Mouse (Mus musculus) forebrain, embryonic 15.5 days (tissue): ENCODE results near the gene H3f3a. TPM values are rescaled to one million over a fixed set of nuclear protein-coding genes. Genes with fewer than 3 reads are reported as not detected.

ENCODE experiments used
- ATAC-seq: fragments of 200-750 bp; cut with Nextera tagmentation; replicated peaks from 2 replicates; pipeline ENCODE4 v1.8.0; 2017; ENCODE audit warnings: mild to moderate bottlenecking, moderate TSS enrichment, moderate library complexity
- H3K27ac ChIP-seq: fragments of 300-500 bp; sonication (generic); replicated peaks from 2 replicates; pipeline ENCODE4 v1.5.1; 2015; ENCODE audit warnings: mild to moderate bottlenecking, inconsistent platforms
- H3K27me3 ChIP-seq: fragments of 300-500 bp; sonication (generic); 2 replicates; pipeline ENCODE4 v1.6.1; 2015; ENCODE audit warnings: inconsistent platforms
- H3K36me3 ChIP-seq: fragments of 300-500 bp; sonication (generic); 2 replicates; pipeline ENCODE4 v1.6.1; 2015; ENCODE audit warnings: mild to moderate bottlenecking, inconsistent platforms
- H3K4me1 ChIP-seq: fragments of 300-500 bp; sonication (generic); 2 replicates; pipeline ENCODE4 v1.6.1; 2015; ENCODE audit warnings: inconsistent platforms
- H3K4me2 ChIP-seq: fragments of 300-500 bp; sonication (generic); replicated peaks from 2 replicates; pipeline ENCODE4 v1.6.1; 2015; ENCODE audit warnings: mild to moderate bottlenecking, inconsistent platforms
- H3K4me3 ChIP-seq: fragments of 300-500 bp; sonication (generic); 2 replicates; pipeline ENCODE4 v1.5.1; 2015; ENCODE audit warnings: mild to moderate bottlenecking, inconsistent platforms
- H3K9ac ChIP-seq: fragments of 300-500 bp; sonication (generic); replicated peaks from 2 replicates; pipeline ENCODE4 v1.6.1; 2015; ENCODE audit warnings: mild to moderate bottlenecking, inconsistent platforms
- H3K9me3 ChIP-seq: fragments of 300-500 bp; sonication (generic); 2 replicates; pipeline ENCODE4 v1.6.1; 2016; ENCODE audit warnings: inconsistent platforms
- WGBS: fragments of 180-500 bp; shearing (Covaris S2); methylation state at CpG from one replicate; pipeline ENCODE4 v1.1.7; 2015; ENCODE audit warnings: mixed read lengths; 5-methylcytosine and 5-hydroxymethylcytosine counted together
- polyA plus RNA-seq: library from polyadenylated mRNA; unstranded; fragments of >200 nt; fragmentation: Nextera tagmentation; extraction: Ambion mirVana; gene quantifications from 2 replicates; pipeline ENCODE4 v1.2.1, GENCODE M21; 2015

The H3f3a gene
- polyA plus RNA-seq, 1 experiment from 2014 or later = 4,029 TPM

DNA sequence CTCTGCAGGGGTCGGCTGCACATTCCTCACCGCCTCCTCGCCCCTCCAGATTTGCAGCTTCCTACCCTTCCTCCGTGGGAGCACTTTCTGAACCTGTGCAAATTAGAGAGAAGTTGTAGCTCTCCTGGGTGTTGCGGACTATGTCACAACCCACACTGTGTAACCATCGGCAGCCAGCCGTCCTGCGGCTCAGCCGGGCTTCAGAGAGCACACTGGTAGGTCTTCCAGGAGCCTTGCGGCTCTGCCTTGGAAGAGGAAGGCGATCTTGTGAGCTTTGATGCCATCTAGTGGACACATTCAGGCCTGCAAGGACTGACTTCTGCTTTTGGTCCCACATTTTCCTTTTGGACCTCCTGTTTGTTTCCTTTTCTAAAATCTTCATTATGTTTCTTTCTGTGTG is 49.9 kb downstream of the H3f3a start:
- Histone ChIP-seq H3K4me2 (peak overlapping the region; percentile 79), H3K4me1 (peaks cover 21% of the 10 kb centered on the region), H3K9ac (peak overlapping the region; percentile 33), H3K36me3 (no peaks in the 10 kb centered on the region), H3K4me3 (peak overlapping the region; percentile 41), H3K27me3 (peaks cover 5% of the 10 kb centered on the region; the same call in 1 of the 2 replicates), H3K9me3 (no peaks in the 10 kb centered on the region), H3K27ac (no peak overlapping the region)
- ATAC-seq = peak; percentile 82
- WGBS = 2% methylated on average over 11 of the region's 11 CpGs

DNA sequence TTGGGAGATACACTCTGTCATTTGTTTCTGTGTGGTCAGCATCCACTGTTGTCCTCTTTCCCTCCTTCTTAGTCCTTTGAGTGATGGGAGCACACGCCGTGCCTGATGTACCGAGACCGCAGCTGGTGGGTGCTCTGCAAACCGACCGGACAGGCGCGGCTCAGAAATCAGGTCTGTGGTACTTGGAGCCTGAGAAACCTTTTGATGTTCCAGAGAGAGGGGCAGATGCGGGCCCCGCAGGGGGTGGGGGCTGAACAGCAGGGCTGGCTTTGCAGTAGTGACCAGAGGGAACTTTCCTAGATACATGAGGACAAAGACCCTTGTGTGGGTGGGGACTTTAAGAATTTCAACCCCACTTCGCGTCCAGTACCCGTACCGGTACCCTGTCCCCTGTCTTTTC is 50.4 kb downstream of the H3f3a start:
- Histone ChIP-seq H3K4me2 (peak overlapping the region; percentile 79), H3K9ac (peak overlapping the region; percentile 33), H3K4me3 (peak overlapping the region; percentile 41), H3K27ac (no peak overlapping the region), H3K36me3 (no peaks in the 10 kb centered on the region), H3K9me3 (no peaks in the 10 kb centered on the region), H3K27me3 (peaks cover 5% of the 10 kb centered on the region; the same call in 1 of the 2 replicates), H3K4me1 (peaks cover 16% of the 10 kb centered on the region)
- WGBS = 14% methylated on average over 14 of the region's 14 CpGs
- peak; percentile 36; the same call in 1 of the 2 replicates for ATAC-seq

DNA sequence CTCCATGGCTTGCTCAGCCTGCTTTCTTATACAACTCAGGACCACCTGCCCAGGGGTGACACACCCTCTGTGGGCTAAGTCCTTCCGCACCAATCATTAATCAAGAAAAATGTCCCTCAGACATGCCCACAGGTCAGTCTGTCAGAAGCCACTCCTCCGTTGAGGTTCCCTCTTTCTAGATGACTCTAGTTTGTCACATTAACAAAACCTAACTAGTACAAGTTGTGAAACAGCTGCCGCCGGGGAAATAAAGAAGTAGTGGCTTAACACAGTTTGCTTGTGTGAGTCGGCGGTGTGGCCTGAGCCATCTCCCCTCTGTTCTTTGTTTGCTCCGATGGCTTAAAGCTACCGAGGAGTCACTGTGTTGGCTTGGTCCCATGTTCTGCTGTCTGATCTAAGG is 51.1 kb downstream of the H3f3a start:
- Histone ChIP-seq H3K9ac (no peak overlapping the region), H3K4me2 (no peak overlapping the region), H3K27me3 (peaks cover 5% of the 10 kb centered on the region; the same call in 1 of the 2 replicates), H3K36me3 (no peaks in the 10 kb centered on the region), H3K27ac (no peak overlapping the region), H3K4me1 (peaks cover 9% of the 10 kb centered on the region), H3K9me3 (no peaks in the 10 kb centered on the region), H3K4me3 (no peak overlapping the region)
- ATAC-seq = no peak
- WGBS = 84% methylated on average over 8 of the region's 8 CpGs

DNA sequence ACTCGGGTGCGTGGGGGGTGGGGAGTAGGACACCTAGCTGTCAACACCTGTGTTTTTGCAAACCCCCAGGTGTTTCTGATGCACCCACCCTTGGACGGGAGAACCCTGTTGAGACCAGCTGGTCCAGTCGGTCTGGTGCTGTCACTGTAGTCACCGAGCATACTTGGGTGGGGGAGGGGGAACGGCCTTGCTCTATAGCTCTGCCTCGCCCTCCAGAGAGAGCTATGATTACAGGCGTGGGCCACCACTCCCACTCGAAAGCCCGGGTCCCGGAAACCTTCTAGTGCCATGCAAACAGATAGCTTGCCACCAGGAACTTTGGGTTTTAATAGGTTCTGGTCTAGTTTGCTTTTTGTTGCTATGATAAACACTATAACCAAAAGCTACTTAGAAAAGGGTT is 51.6 kb downstream of the H3f3a start:
- Histone ChIP-seq H3K4me3 (no peak overlapping the region), H3K4me2 (no peak overlapping the region), H3K9ac (no peak overlapping the region), H3K27ac (no peak overlapping the region), H3K27me3 (peaks cover 5% of the 10 kb centered on the region; the same call in 1 of the 2 replicates), H3K36me3 (no peaks in the 10 kb centered on the region), H3K4me1 (peaks cover 8% of the 10 kb centered on the region), H3K9me3 (no peaks in the 10 kb centered on the region)
- no peak for ATAC-seq
- 89% methylated on average over 11 of the region's 11 CpGs for WGBS

DNA sequence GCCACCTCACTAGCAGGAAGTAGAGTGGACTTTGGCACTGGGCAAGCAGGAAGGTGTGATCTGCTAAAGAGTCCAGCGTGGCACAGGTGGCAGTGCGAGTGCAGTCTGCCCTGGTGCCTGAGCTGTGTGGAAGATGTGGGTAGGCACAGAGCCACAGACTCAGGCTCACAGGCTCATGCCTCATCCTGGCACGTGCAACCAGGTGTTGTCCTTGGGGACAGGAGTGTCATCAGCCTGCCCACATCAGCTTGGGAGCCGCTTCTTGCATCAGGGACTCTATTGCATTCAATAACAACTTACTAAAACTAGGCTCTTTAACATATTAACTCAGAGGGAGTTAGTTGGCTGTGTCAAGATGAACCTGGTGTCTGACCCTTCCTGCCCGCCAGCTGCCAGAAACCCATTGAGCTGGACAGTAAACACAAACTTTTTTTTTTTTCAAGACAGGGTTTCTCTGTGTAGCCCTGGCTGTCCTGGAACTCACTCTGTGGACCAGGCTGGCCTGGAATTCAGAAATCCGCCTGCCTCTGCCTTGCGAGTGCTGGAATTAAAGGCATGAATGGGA is 55.7 kb downstream of the H3f3a start:
- WGBS = 95% methylated on average over 7 of the region's 7 CpGs
- no peaks in the 10 kb centered on the region; the same call in 1 of the 2 replicates for H3K4me1 ChIP-seq
- no peak for ATAC-seq

DNA sequence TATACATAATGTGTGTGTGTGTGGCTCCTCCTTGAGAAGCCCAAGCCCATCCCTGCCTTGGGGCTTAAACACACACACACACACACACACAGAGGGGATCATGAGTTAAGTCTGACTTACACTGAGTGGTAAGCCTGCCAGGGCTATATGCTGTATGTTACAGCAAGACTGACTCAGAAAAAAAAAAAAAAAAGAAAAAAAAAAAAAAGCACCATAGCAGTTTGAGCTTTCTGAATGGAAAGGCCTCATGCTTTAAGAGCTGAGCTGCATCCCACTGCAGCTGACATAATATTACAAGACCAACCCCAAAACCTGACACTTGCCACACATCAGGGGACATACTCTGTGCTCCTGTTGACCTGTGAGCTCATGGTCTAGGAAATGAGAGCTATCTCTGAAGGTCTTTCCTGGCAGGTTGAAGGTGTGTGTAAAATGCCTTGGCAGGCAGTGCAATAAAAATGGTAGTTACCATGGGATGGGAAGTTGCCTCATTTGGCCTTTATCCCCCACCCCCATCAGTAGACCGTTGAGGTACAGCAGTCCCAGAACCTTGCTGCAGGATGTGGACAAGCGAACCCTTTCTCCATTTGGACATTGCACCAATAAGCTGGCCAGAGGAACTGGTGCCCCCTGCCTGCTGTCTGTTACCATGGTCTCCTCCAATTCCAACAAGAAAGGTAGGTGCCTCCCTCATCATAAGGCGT is 56.3 kb downstream of the H3f3a start:
- Histone ChIP-seq H3K27ac (no peak overlapping the region), H3K9me3 (no peaks in the 10 kb centered on the region), H3K4me3 (no peak overlapping the region), H3K4me1 (no peaks in the 10 kb centered on the region), H3K9ac (no peak overlapping the region), H3K36me3 (peaks cover 19% of the 10 kb centered on the region), H3K4me2 (no peak overlapping the region), H3K27me3 (no peaks in the 10 kb centered on the region; the same call in 1 of the 2 replicates)
- ATAC-seq = no peak
- 90% methylated on average over 3 of the region's 3 CpGs for WGBS

More for the DNA sequence above, 55.7 kb downstream of the H3f3a start:
- H3K27me3 ChIP-seq = no peaks in the 10 kb centered on the region; the same call in 1 of the 2 replicates
- peaks cover 12% of the 10 kb centered on the region for H3K36me3 ChIP-seq
- no peak overlapping the region for H3K4me2 ChIP-seq
- H3K27ac ChIP-seq = no peak overlapping the region
- H3K9ac ChIP-seq = no peak overlapping the region
- no peak overlapping the region for H3K4me3 ChIP-seq
- H3K9me3 ChIP-seq = no peaks in the 10 kb centered on the region

DNA sequence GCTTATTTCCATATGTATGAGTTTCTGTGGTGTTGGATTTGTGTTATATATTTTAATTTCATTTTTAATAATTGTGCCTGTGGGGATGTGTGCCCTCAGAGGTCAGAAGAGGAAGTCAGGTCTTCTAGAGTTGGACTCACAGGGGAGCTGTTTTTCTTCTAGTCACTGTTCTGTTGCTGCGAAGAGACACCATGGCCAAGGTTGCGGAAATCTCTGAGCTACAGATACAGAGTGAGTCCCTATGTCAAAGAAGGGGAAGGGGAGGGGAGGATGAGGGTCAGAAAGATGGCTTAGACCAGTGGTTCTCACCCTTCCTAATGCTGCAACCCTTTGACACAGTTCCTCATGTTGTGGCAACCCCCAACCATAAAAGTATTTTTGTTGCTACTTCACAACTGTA is 57.0 kb downstream of the H3f3a start:
- Histone ChIP-seq H3K36me3 (peaks cover 26% of the 10 kb centered on the region), H3K4me3 (no peak overlapping the region), H3K27me3 (no peaks in the 10 kb centered on the region), H3K4me2 (no peak overlapping the region), H3K9ac (no peak overlapping the region), H3K27ac (no peak overlapping the region), H3K9me3 (no peaks in the 10 kb centered on the region), H3K4me1 (no peaks in the 10 kb centered on the region)
- WGBS = 98% methylated on average over 2 of the region's 2 CpGs
- no peak for ATAC-seq

DNA sequence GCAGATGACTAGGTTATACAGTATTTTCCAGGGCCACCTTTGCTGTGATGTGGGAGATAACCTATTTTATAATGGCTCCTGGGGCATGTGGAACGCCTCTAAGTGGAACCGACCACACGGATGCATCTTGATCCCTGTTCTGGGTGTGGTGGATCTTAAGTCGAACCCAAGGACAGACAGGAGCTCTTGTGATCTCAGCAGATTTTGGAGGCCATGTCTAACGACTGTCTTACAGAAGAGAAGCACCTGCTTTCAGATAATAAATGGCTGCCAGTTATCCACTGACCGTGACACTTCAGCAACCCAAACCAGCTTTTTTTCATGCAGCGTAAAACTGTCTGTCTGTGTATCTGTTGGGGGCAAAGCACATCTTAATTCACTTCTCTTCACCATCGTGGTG is 59.4 kb downstream of the H3f3a start:
- H3K4me2 ChIP-seq = no peak overlapping the region
- no peaks in the 10 kb centered on the region for H3K27me3 ChIP-seq
- H3K27ac ChIP-seq = no peak overlapping the region
- no peaks in the 10 kb centered on the region for H3K9me3 ChIP-seq
- no peak overlapping the region for H3K9ac ChIP-seq
- no peak for ATAC-seq
- peaks cover 28% of the 10 kb centered on the region for H3K36me3 ChIP-seq
- 93% methylated on average over 8 of the region's 8 CpGs for WGBS
- H3K4me3 ChIP-seq = no peak overlapping the region
- H3K4me1 ChIP-seq = no peaks in the 10 kb centered on the region

DNA sequence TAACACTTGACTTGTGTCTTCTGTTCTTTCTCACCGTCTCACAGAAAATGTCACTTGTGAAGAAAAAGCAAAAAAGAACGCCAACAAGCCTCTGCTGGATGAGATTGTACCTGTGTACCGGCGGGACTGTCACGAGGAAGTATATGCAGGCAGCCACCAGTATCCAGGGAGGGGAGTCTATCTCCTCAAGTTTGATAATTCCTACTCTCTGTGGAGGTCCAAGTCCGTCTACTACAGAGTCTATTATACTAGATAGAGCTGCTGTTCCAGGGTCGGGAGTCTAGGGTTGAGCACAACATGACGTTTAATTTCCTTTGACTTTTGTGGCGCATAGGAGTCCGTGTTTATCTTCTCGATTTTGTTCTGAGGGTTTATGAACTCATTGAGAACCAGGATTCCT is 61.6 kb downstream of the H3f3a start:
- Histone ChIP-seq H3K4me2 (no peak overlapping the region), H3K27me3 (no peaks in the 10 kb centered on the region), H3K9me3 (no peaks in the 10 kb centered on the region), H3K27ac (no peak overlapping the region), H3K4me3 (no peak overlapping the region), H3K4me1 (no peaks in the 10 kb centered on the region), H3K9ac (no peak overlapping the region), H3K36me3 (peaks cover 48% of the 10 kb centered on the region)
- 95% methylated on average over 11 of the region's 11 CpGs for WGBS
- no peak for ATAC-seq

Other genes starting within 250 kb of the H3f3a start
- 144 and 147 TPM in 2 replicates for gene Parp1, start 245.0 kb downstream of the H3f3a start, polyA plus RNA-seq
- gene Lin9, start 172.8 kb downstream of the H3f3a start, polyA plus RNA-seq = 17.4 and 20.3 TPM in 2 replicates
- 0.11 and 0.18 TPM in 2 replicates for gene Mixl1, start 116.9 kb downstream of the H3f3a start, polyA plus RNA-seq
- 20.7 and 23.7 TPM in 2 replicates for gene Acbd3, start 87.9 kb downstream of the H3f3a start, polyA plus RNA-seq
- 35.7 and 35.9 TPM in 2 replicates for gene Sde2, start 37.2 kb upstream of the H3f3a start, polyA plus RNA-seq
- gene Lefty2, start 79.2 kb upstream of the H3f3a start, polyA plus RNA-seq = 3.7 and 4.5 TPM in 2 replicates
- 85.1 and 88.7 TPM in 2 replicates for gene Pycr2, start 90.3 kb upstream of the H3f3a start, polyA plus RNA-seq
- 0.22 and 0.23 TPM in 2 replicates for gene Lefty1, start 121.1 kb upstream of the H3f3a start, polyA plus RNA-seq
- 1.6 and 2.2 TPM in 2 replicates for gene Tmem63a, start 128.4 kb upstream of the H3f3a start, polyA plus RNA-seq
- 3.6 and 4.0 TPM in 2 replicates for gene Ephx1, start 207.0 kb upstream of the H3f3a start, polyA plus RNA-seq
- gene 9130409I23Rik, start 237.3 kb upstream of the H3f3a start, polyA plus RNA-seq = 0.11 TPM in 1 of 2 replicates, not detected in the other